Mouse (Mus musculus): ENCODE measurements around the gene Tmem223.

The Tmem223 gene

DNA sequence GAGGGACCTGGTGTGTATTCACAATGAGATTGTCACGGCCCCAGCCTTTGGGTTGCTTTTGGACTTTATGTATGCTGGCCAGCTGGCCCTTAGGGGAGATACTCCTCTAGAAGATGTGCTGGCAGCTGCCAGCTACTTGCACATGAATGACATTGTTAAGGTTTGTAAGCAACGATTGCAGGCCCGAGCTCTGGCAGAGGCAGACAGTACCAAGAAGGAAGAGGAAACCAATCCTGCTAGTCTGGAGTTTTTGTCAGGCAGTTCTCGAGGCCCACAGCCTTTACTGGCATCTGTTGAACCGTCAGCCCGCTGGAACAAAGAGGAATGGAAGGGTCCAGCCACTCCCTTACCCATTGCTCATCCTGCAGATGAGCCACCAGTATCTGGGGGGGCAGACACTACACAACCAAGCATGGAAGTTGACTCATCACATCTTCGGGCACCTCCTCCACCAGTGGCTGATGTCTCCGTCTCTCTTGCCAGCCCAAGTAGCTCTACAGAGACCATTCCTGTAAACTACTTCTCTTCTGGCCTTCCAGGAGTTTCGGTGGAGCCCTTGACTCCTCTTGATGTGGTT is 32.5 kb downstream of the Tmem223 start:
- no peak for DNase-seq (ENCODE audit: low read depth, low spot score)

DNA sequence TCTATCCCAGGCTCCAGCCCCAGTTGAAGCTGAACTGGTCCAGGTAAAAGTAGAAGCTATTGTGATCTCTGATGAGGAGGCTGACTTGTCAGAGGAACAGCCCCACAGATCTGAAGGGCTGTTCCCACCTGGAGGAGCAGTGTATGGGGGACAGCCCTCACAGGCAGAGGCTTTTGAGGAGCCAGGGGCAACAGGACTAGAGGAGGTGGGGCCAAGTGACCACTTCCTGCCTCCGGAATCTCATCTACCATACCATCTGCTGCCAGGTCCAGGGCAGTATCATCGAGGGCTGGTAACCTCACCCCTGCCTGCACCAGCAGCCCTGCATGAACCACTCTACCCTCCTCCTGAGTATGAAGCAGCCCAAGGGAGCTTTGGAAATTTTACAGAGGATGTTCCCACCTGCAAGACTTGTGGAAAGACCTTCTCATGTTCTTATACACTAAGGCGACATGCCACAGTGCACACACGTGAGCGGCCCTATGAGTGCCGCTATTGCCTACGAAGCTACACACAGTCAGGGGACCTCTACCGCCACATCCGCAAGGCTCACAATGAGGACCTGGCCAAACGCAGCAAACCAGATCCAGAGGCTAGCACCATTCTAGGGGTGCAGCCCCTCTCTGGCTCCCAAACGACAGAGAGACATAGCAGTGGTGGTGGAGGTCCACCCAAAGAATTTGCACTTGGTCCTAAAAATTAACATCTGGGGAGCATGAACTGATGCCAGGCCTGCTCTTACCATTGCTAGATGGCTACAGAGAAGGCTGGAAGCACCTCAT is 33.3 kb downstream of the Tmem223 start:
- no peak for DNase-seq (ENCODE audit: low read depth, low spot score)

DNA sequence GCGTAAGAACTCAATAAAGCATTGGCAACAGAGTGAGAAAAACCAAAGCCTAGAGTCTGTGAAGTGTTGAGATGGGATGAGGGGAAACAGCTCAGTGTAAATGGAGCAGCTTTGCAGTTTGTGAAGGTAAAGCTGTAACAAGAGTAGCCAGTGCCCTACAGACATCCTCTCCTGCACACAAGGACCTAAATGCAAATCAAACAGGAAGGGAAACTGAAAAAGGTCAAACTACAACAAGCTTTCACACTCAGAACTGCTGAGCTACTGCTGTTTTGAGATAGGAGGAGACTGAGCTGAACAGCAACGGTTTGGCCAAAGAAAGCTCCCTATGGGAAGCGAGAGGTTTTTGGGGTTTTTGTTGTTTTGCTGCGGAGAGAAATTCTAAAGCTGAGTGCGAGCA is 36.0 kb downstream of the Tmem223 start:
- no peak for DNase-seq (ENCODE audit: low read depth, low spot score)

DNA sequence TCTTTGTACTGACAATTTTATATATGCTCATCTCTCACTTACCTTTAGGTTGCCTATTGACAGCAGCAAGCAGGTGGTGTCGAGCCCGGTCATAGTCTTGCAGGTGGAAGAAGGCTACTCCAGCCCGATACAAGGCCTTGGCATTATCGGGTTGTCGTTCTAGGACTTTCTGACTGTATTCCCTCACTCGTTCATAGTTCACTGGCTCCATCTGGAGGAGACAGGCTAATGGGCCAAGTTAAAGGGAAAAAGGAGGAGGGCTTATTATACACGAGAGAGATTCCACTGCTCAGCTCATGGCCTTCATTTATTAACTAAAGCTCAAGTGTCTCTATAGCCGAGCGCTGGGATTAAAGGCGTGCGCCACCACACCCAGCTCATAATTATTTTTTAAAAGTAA is 45.0 kb downstream of the Tmem223 start:
- DNase-seq (ENCODE audit: low read depth, low spot score) = no peak

DNA sequence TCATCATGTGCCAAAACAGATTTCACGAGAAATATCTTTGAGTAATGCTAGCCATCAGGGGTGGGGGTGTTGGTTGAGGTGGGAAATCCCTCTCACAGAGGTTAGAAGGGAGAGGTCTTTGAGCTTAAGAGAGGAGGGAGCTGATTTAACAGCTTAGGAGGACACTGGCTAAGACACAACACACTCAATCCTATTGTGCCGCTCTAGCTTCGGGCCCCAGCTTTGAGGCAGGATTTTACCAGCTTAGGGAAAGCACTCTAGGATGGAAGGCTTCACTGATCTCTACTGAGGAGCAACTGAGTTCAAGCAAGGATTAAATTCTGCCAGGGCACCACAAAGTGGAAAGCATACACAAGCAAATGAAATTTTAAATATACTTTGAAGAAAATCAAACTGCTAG is 46.2 kb downstream of the Tmem223 start:
- no peak for DNase-seq (ENCODE audit: low read depth, low spot score)

DNA sequence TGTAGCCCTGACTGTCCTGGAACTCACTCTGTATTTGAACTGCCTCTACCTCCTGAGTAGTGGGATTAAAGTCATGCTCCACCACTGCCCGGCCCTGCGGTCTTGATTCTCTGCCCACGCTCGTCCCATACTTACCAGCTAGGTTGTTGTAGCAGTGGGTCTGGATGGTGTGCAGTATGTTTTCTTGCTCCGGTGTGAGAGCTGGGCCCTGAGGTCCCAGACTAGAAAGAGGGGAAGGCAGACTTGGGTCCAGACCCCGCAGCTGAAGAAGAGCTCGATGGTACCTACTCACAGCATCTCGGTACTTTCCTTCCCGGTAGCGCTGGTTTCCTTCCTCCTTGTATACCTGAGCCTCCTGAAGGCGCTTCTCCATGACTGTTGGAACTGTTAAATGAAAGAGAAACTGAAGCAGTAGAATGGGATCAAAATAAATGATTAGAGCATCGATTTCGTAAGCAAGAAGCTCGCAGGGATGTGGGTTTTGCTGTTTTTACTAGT is 47.6 kb downstream of the Tmem223 start:
- DNase-seq (ENCODE audit: low read depth, low spot score) = no peak

DNA sequence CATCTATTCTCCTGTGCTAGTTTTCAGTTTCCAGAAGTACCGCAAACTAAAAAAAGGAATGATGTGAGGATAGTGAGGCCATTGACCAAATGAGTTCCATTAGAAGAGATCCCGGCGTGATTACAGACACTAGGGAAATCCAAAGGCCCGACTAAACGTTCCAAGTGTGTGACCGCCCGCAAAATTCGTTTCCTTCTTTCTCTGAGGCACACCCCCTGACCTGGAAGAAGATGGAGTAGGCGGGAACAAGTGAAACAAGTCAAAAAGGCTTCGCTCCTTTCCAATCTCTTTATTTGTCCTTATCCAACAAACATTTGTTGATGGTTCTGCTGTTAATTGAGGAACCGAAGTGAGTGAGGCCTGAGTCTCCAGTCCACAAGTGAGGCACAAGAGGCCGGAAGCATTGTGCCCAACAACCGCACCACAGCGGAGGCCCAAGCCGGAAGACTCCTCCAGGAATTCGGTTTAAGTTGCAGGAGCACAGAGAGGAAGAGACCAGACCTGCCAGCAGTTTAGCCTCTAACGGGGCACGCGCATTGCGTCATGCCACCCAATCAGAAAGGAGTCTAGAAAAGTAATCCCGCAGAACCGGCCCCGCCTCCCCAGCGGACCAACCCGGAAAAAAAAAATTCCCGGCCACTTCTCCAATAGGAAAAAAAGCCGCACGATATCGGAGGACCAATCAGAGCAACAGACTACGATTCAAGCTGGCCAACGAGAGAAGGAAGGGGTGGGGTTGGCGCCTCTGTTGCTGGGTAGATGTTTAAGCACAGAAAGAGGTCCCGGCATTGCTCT is 48.2 kb downstream of the Tmem223 start, which contains the start of gene Ttc9c:
Ttc9c (minus strand) TSS at position 533 of the 795 bp plus-strand sequence.
- DNase-seq (ENCODE audit: low read depth, low spot score) = peak; percentile 96

DNA sequence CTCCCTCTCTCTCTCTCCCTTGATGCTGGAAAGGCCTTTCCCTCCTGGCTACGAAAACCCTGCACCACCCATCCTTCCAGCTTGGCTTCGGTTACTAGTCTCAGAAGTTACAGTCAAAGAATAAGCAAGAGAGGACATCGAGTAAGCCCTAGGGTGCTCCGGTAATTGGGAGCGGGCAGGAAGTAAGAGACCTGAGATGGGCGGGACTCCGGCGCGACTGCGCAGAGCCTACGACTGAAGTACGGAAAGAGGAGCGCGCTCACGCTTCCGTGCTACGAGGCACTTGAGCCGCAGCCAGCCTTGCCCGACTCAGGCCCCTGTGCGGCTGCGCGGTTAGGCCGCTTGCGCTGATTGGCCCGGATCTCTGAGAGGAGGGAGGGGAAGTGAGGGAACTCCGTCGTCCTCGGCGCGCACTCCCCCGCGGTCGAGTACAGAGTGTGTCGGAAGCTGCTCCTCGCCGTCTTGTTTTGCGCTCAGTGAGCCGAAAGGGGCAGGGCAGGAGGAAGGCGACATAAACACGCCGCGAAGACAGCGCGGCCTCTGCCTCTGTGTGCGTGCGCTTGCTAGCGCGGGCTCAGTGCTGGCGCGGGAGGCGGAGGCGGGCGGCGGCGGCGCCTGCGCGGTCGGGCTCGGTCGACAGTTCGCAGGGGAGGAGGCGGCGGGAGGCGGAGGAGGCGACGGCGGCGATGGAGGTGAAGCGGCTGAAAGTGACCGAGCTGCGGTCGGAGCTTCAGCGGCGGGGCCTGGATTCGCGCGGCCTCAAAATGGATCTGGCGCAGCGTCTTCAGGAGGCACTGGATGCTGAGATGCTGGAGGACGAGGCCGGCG is 49.0 kb downstream of the Tmem223 start, which contains the start of gene Hnrnpul2:
Hnrnpul2 (plus strand) TSS at position 415 of the 828 bp plus-strand sequence.
- DNase-seq (ENCODE audit: low read depth, low spot score) = peak; percentile 96

DNA sequence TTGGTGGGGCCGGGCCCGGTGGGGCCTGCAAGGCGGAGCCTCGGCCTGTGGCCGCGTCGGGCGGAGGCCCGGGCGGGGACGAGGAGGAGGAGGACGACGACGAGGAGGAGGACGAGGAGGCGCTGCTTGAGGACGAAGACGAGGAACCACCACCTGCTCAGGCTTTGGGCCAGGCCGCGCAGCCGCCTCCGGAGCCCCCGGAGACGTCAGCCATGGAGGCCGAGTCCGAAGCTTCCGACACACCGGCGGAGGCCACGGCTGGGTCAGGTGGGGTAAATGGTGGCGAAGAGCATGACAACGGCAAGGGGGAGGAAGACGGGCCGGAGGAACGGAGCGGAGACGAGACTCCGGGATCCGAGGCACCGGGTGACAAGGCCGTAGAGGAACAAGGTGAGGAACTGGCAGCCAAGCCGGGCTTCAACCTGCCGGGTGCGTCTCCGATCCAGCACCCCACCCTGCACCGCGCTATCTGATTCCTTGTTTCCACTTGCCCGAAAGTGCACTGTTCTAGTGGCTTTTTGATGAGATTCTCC is 49.7 kb downstream of the Tmem223 start:
- no peak for DNase-seq (ENCODE audit: low read depth, low spot score)

DNA sequence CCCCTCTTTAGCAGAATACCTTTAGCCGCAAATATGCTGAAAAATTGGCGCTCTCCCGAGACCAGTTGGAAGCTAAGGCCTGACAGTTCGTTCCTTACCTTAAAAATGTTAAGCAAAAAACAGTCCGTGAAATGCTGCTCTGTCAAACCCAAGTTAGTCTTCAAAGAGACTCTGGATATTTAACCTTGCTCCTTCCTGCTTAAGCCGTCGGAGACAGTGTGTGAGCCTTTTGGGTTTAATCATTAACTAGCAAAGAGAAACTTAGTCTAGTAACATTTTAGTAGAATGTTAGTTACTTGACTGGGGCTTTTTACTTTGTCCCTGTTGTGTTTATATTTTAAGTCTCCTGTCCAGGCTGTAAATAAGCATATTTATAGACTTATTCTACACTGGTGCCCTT is 50.4 kb downstream of the Tmem223 start:
- no peak for DNase-seq (ENCODE audit: low read depth, low spot score)

All from embryo, embryonic 11.5 days (tissue).